17 mouse cellular contexts compared by ENCODE assay signal in the genomic region with DNA sequence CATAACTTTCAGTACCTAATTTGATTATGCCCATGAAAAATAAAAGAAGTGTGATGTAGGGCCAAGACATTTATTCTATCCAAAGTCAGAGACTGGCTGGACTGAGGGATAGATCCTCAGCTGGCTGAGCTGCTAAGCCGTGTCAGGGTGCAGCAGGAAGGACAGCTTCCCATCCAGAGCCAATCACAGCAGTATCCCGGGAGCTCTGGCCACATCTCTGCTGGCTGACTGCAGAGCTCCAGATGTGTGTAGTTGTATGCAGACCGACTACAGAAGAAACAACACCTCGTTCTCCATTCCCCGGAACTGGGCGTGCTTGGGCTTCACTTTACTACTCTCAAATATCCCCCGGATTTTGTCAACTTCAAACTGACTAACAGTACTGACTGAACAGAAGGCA. TPM values are rescaled to one million over a fixed set of nuclear protein-coding genes. Genes with fewer than 3 reads are reported as not detected.
A peak's percentile ranks its signal among the peaks of the same experiment; 100 is the strongest.
DNase-seq lines count a peak whose midpoint lies in the region; ATAC-seq and TF ChIP-seq lines count a peak whose summit lies in the region.
"Had no signal": no experiment of that assay in that cellular context is flagged by ENCODE, and none has a peak within 500 bp of the region (broad histone marks: within the 10 kb centered on the region; RNA-seq: fewer than 3 reads in every experiment).

No protein-coding gene starts in this region.

- no peak overlapping the region for H3K4me2 ChIP-seq in lung, postnatal 0 days (replicated peaks; ENCODE audit: low read depth, low read length)
- H3K4me2 ChIP-seq: forebrain, embryonic 12.5 days; heart, embryonic 13.5 days; hindbrain, embryonic 14.5 days; intestine, embryonic 15.5 days had no signal

- peak; percentile 29 for DNase-seq in heart, adult 8-10 months (ENCODE audit: low spot score)
- DNase-seq in heart, postnatal 36 days: no peak
- DNase-seq in lung, postnatal 0 days (ENCODE audit: low spot score): no peak
- no peak for DNase-seq in lung, adult 18-20 months
- peak; percentile 16 to 36 for DNase-seq in gastrocnemius, postnatal 36 days
- DNase-seq in skeletal muscle tissue, adult 2 months (ENCODE audit: low read depth, low spot score): peak; percentile 65
- no peak for DNase-seq in urinary bladder, postnatal 25 days (ENCODE audit: low spot score)
- DNase-seq in right cerebral cortex, postnatal 36 days (ENCODE audit: low spot score in 2 of 2): no peak
- DNase-seq: adrenal gland, postnatal 14 days; cerebellum, adult 18-20 months; kidney, postnatal 14 days; thymus, postnatal 14 days had no signal

- no peaks in the 10 kb centered on the region for H3K27me3 ChIP-seq in lung, postnatal 0 days (replicated peaks; ENCODE audit: insufficient read depth, low read length)
- H3K27me3 ChIP-seq: forebrain, embryonic 12.5 days; heart, embryonic 13.5 days; intestine, embryonic 15.5 days had no signal

- no peak overlapping the region for H3K27ac ChIP-seq in lung, postnatal 0 days (ENCODE audit: low read length)
- H3K27ac ChIP-seq: forebrain, embryonic 12.5 days; heart, embryonic 13.5 days; hindbrain, embryonic 14.5 days; intestine, embryonic 15.5 days; midbrain, embryonic 10.5 days had no signal

- peak; percentile 40; the same call in 1 of the 2 replicates for ATAC-seq in lung, postnatal 0 days
- ATAC-seq: intestine, embryonic 15.5 days had no signal

- intact Hi-C loops in heart, postnatal 36 days (cut with DNase I): no loop called here
- intact Hi-C loops in gastrocnemius, postnatal 36 days (cut with DNase I): no loop called here

- 47% methylated on average over 7 of the region's 7 CpGs for WGBS in lung, postnatal 0 days

- no peak for TF ChIP-seq EP300 in lung, postnatal 0 days (IDR thresholded peaks at IDR 0.05)

- H3K4me3 ChIP-seq in lung, postnatal 0 days (ENCODE audit: low read depth, low read length): no peak overlapping the region
- H3K4me3 ChIP-seq: forebrain, embryonic 12.5 days; heart, embryonic 13.5 days; intestine, embryonic 15.5 days; midbrain, embryonic 10.5 days had no signal

- no peaks in the 10 kb centered on the region for H3K9me3 ChIP-seq in lung, postnatal 0 days (ENCODE audit: low read length)
- H3K9me3 ChIP-seq: forebrain, embryonic 12.5 days; heart, embryonic 13.5 days; intestine, embryonic 15.5 days; midbrain, embryonic 10.5 days had no signal

- no peak overlapping the region for H3K9ac ChIP-seq in lung, postnatal 0 days (replicated peaks; ENCODE audit: low read depth)
- H3K9ac ChIP-seq: forebrain, embryonic 12.5 days; heart, embryonic 13.5 days; hindbrain, embryonic 14.5 days; intestine, embryonic 15.5 days had no signal

- peaks cover 6% of the 10 kb centered on the region; the same call in 1 of the 2 replicates for H3K4me1 ChIP-seq in lung, postnatal 0 days (ENCODE audit: insufficient read depth, low read depth, low read length)
- H3K4me1 ChIP-seq: forebrain, embryonic 12.5 days; intestine, embryonic 15.5 days; midbrain, embryonic 10.5 days had no signal

- no peak for TF ChIP-seq CTCF in lung, postnatal 0 days (IDR thresholded peaks at IDR 0.05)

- no peaks in the 10 kb centered on the region for H3K36me3 ChIP-seq in lung, postnatal 0 days (ENCODE audit: insufficient read depth, low read length)
- H3K36me3 ChIP-seq: forebrain, embryonic 12.5 days; heart, embryonic 13.5 days; intestine, embryonic 15.5 days; midbrain, embryonic 10.5 days had no signal

RNA-seq across cellular contexts. Expression of a gene that starts 8.7 kb away (rescaled TPM):
- total RNA-seq in heart, adult 8-10 months (2022): 10 to 100 TPM; 33.6 to 40.2 (median 35.9) TPM
- 10 to 100 TPM; 33.8 to 35.0 TPM for total RNA-seq in heart, postnatal 36 days (2021)
- polyA plus RNA-seq in lung, postnatal 0 days (2015; fragmentation: Nextera tagmentation; extraction: Ambion mirVana): 22.0 and 23.4 TPM in 2 replicates
- total RNA-seq in gastrocnemius, postnatal 36 days (2021): 10 to 100 TPM; 27.5 to 29.7 TPM

RNA-seq across cellular contexts. Expression of a gene that starts 55.1 kb away (rescaled TPM):
- total RNA-seq in heart, adult 8-10 months (2022): 10 to 100 TPM in 1 of 4 experiments, 1 to 10 TPM in 3; 8.2 to 15.0 (median 9.2) TPM
- total RNA-seq in heart, postnatal 36 days (2021): 1 to 10 TPM; 5.2 to 6.7 TPM
- polyA plus RNA-seq in lung, postnatal 0 days (2015; fragmentation: Nextera tagmentation; extraction: Ambion mirVana): 1.8 and 2.3 TPM in 2 replicates
- 1,000 to 10,000 TPM; 5,410 to 6,385 TPM for total RNA-seq in gastrocnemius, postnatal 36 days (2021)

Comparison
In these comparisons a context has a peak if more than half of its experiments do, and no peak if none do; other contexts are left out.
1. DNase-seq: peak in heart, adult 8-10 months (single experiment), gastrocnemius, postnatal 36 days (2 of 2) and skeletal muscle tissue, adult 2 months (single experiment); none in heart, postnatal 36 days (0 of 2), lung, postnatal 0 days (single experiment), lung, adult 18-20 months (0 of 2), urinary bladder, postnatal 25 days (single experiment) and right cerebral cortex, postnatal 36 days (0 of 2).
2. RNA of a gene that starts 55.1 kb away (total RNA-seq): 5,410 to 6,385 TPM in gastrocnemius, postnatal 36 days; 8.2 to 15.0 TPM in heart, adult 8-10 months and 5.2 to 6.7 TPM in heart, postnatal 36 days; every median in the first group is over 100 times any median in the second.